Mouse (Mus musculus) mesoderm, embryonic 11.5 days (tissue): ENCODE measurements around the gene Gm14151.
"Not testable (repeated sequence)": the region's sequence is repeated elsewhere in the genome, so short reads cannot be mapped to it uniquely, and the experiment has no call there.

Experiments
- DNase-seq: peaks from one replicate; pipeline ENCODE4 v3.0.0-alpha.2; 2012; ENCODE audit warnings: low read depth, low spot score

The Gm14151 gene

DNA sequence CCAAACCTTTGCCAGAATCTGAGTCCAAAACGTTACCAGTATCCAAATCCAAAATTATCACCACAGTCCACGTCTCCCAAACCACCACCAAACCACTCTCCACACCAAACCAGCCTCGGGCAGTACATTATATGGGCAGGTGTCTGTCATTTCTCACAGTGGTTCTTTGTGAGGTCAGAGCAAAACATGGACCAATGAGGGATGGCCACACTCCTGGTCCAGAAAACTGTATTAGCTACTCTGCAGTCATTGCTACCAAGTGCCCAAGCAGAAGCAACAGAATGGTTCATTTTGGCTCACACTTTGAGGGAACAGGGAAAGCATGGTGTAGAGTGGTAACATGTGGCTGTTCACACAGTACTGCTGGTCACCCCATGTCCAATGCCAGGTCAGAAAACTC lies at the start of gene Gm14151:
Gene Gm14151 (minus strand): TSS at position 101 of the 400 bp plus-strand sequence.
- not testable (repeated sequence) for DNase-seq

DNA sequence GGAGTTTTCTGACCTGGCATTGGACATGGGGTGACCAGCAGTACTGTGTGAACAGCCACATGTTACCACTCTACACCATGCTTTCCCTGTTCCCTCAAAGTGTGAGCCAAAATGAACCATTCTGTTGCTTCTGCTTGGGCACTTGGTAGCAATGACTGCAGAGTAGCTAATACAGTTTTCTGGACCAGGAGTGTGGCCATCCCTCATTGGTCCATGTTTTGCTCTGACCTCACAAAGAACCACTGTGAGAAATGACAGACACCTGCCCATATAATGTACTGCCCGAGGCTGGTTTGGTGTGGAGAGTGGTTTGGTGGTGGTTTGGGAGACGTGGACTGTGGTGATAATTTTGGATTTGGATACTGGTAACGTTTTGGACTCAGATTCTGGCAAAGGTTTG lies 5.8 kb upstream of the Gm14151 start, which contains the start of gene Gm14147:
Gene Gm14147 (plus strand): TSS at position 301 of the 400 bp plus-strand sequence.
- DNase-seq, result not testable (repeated sequence)

DNA sequence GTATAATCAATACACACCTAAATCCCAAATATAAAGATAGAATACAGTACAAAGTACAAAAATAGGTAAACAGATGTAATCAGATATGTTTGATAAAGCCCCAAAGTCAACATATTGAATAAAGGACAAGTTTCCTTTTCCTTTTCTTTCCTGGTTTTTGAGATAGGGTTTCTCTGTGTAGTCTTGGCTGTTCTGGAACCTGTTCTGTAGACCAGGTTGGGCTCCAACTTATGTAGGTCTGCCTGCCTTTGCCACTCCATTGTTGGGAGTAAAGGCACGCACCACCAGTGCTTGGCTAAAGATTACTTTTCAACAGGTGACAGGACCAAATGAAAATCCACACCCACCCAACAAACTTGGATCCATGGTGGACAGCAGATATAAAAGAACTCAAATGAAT lies 35.5 kb downstream of the Gm14151 start:
- DNase-seq, result no peak

DNA sequence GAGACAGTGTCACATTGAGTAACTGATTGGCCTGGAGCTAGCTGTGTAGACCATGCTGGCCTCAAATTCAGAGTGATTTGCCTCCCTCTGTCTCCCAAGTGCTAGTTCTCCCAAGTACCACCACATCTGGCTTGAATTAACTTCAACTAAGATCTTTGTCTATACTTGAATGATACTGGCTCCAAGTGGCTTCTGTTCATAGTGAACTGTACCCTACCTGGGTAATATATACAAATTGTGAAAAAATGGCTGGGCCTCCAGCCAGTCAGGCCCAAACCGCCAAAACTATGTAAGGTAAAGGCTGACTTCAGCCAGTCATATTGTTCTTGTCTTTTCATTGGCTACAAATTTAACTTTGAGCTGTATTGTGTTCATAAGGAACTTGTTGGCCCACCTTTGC lies 51.7 kb downstream of the Gm14151 start:
- DNase-seq, result no peak

DNA sequence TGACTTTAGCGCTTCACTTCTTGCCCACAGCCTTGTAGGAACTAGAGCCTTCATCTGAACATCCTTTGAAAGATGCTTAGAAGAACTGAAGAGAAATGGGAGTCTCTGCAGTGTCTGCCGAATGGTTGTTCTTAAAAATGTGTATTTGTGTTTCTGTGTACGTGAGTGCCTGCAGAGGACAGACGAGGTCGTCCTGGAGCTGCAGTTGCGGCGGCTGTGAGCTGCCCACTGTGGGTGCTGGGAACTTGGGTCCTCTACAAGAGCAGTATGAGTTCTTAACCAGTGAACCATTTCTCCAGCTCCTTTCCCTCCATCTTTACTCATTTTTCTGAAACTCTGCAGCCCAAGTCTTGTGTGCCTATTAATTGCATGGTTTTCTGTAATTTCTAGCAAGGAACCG lies 52.4 kb downstream of the Gm14151 start:
- DNase-seq, result no peak

DNA sequence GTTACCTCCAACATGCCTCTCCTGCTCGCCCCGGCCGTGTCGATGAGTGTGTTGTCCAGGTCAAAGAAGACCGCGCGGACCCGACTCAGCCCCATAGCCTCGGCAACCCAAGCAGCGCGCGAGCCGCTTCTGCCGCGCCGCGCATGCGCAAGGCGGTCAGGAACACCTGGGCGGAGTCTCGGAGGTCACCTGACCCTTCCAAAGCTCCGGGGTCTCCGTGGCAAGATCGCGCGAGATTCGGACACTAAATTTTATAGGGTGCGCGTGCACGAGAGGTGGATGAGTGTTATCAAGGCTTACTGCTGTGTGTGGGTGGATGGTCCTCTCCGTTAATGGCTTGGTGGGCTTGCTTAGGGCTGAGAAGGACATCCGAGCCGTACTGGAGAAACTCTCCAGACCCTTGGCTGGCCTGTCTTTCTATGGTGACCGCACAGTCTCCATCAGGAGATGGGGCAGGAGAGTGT lies 52.9 kb downstream of the Gm14151 start, which contains the start of the genes Ninl and Nanp:
Gene Ninl (minus strand): TSS at position 151 of the 464 bp plus-strand sequence.
Gene Nanp (minus strand): TSS at position 167 of the 464 bp plus-strand sequence.
- DNase-seq, result peak; percentile 98

DNA sequence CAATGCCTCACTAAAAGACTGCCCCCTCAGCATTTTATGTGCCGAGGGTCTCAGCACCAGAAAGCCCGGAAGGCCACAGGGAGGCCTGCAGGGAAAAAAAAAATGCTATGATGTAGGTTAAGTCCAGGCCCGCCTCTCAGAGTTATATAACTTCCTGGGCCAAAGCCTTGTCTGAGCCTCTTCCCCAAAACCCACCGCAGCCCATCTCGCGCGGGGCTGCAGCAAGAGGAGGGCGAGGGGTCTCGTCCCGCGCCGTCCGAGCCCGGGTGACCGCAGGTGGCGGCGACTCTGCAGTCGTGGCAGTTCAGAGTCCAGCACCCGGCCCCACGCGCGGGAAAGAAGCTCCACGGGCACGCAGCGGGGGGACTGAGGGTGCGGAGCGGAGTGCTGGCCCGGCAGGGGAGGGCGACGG lies 53.3 kb downstream of the Gm14151 start:
- DNase-seq, result peak; percentile 40

DNA sequence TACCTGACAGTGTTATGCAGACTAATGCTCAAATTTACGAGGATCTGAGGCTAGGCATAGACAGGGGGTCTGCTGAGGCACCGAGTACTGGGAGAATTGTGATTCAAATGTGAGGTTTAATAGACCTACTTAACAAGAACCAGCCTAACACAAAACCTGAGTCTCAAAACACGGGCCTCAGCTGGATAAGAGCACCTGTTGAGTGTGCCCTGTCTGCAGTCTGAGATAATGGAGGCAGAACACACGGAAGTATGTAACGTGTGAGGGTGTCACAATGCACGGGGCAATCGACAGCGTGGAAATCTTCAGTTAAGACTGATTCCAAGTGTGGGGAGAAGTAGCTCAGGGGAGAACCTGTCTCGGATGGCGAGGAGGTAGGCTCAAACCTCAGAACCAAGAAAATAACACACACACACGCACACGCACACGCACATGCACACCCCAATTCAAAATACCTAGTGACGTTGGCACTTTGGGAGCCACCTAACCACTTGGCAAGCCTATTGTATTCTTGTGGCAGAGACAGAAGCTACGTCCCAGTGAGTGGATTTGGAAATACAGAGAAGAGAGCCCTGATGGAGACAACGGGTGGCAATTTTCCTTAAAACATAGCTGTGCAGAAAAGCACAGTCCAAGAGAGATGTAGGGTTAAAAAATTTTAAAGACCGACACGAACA lies 54.1 kb downstream of the Gm14151 start:
- DNase-seq, result peak; percentile 4

DNA sequence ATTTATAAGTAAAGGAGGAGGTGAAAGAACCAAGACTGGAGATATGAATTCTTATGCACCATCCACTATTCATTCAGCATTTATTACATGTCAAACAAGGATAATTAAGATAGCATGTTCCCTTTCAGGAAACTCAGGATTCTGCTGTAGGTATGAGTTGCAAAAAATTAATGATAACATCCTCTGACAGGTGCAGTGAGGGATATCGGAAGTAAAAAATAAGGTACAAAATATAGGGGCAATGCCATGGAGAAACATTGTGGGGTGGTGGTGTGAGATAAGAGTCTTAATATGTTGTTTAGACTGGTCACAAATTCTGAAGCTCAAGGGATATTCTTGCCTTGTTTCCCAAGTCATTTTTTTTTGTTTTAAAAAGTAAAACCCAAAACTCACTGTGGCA lies 54.9 kb downstream of the Gm14151 start:
- no peak for DNase-seq
